Mouse (Mus musculus) small intestine, adult 2 months (tissue): ENCODE data around the gene Tnfrsf13c.

Experiments used
- CTCF ChIP-seq: fragments of 200-500 bp; IDR thresholded peaks from 2 replicates; pipeline ENCODE4 v1.5.1; 2012; ENCODE audit warnings: low read depth, mild to moderate bottlenecking, control low read depth, inconsistent platforms, low read length, moderate library complexity, mixed read lengths; ENCODE audit not compliant: insufficient replicate concordance, insufficient read length; ENCODE audit errors: extremely low read depth
- POLR2A ChIP-seq: fragments of 200-500 bp; IDR thresholded peaks from 2 replicates; pipeline ENCODE4 v1.6.1; 2012; ENCODE audit warnings: low read depth, mild to moderate bottlenecking, control low read depth, inconsistent platforms, low read length, moderate library complexity

DNA sequence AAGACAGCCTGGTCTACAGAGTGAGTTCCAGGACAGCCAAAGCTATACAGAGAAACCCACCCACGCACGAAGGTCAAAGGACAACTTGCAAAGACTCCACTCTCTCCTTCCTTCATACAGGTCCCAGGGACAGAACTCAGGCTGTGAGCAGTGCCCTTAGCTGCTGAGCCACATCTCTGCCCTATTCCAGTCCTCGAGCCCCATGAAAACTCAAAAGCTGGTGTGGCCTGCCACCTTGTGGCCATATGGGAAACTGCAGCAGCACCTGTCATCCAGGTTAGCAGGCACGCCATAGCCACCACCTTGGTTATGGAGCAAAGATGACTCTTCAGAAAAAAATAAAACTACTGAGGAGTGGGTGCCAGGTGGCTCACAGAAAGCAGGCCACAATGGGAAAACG is 12.4 kb upstream of the Tnfrsf13c start:
- TF ChIP-seq CTCF (peak; percentile 98; the same call in 1 of the 2 replicates), POLR2A (no peak)
